Mouse (Mus musculus) testis, adult 2 months (tissue): Measurements from ENCODE around the gene Dgcr2.

Experiments
- CTCF ChIP-seq: fragments of 200-500 bp; IDR thresholded peaks from 2 replicates; pipeline ENCODE4 v1.5.1; 2012; ENCODE audit warnings: low read depth, mild to moderate bottlenecking, inconsistent platforms, low read length, moderate library complexity; ENCODE audit not compliant: control insufficient read depth, insufficient read depth, insufficient replicate concordance
- POLR2A ChIP-seq: fragments of 200-500 bp; IDR thresholded peaks from 2 replicates; pipeline ENCODE4 v1.6.1; 2012; ENCODE audit warnings: low read depth, mild to moderate bottlenecking, inconsistent platforms, low read length, moderate library complexity; ENCODE audit not compliant: control insufficient read depth

GRCm38 (mm10) chr16:17828229-17828628 is 70.1 kb downstream of the Dgcr2 start:
- TF ChIP-seq POLR2A = no peak
- TF ChIP-seq CTCF = no peak
